Mouse (Mus musculus) lung, embryonic 14.5 days (tissue): ENCODE measurements around the gene Itgbl1. TPM values are rescaled to one million over a fixed set of nuclear protein-coding genes. Genes with fewer than 3 reads are reported as not detected.

Experiments
- ATAC-seq: fragments of 200-750 bp; cut with Nextera tagmentation; 2 replicates; pipeline ENCODE4 v1.8.0; 2017; ENCODE audit warnings: mild to moderate bottlenecking, moderate TSS enrichment, moderate library complexity; ENCODE audit not compliant: insufficient read depth
- DNase-seq: peaks from one replicate; pipeline ENCODE4 v3.0.0-alpha.2; 2015
- H3K27ac ChIP-seq: fragments of 300-500 bp; sonication (generic); 2 replicates; pipeline ENCODE4 v1.5.1; 2014; ENCODE audit warnings: low read depth, mild to moderate bottlenecking, moderate library complexity
- H3K27me3 ChIP-seq: fragments of 300-500 bp; sonication (generic); 2 replicates; pipeline ENCODE4 v1.6.1; 2014; ENCODE audit warnings: low read length, control low read depth; ENCODE audit not compliant: insufficient read depth
- H3K36me3 ChIP-seq: fragments of 300-500 bp; sonication (generic); 2 replicates; pipeline ENCODE4 v1.6.1; 2014; ENCODE audit warnings: control low read depth; ENCODE audit not compliant: insufficient read depth
- H3K4me1 ChIP-seq: fragments of 300-500 bp; sonication (generic); 2 replicates; pipeline ENCODE4 v1.6.1; 2014; ENCODE audit warnings: antibody characterized with exemption, control low read depth; ENCODE audit not compliant: insufficient read depth
- H3K4me2 ChIP-seq: fragments of 300-500 bp; sonication (generic); 2 replicates; pipeline ENCODE4 v1.6.1; 2014; ENCODE audit warnings: mild to moderate bottlenecking
- H3K4me3 ChIP-seq: fragments of 300-500 bp; sonication (generic); 2 replicates; pipeline ENCODE4 v1.5.1; 2014; ENCODE audit warnings: low read depth, low read length
- H3K9ac ChIP-seq: fragments of 300-500 bp; sonication (generic); 2 replicates; pipeline ENCODE4 v1.6.1; 2014
- H3K9me3 ChIP-seq: fragments of 300-500 bp; sonication (generic); 2 replicates; pipeline ENCODE4 v1.6.1; 2016; ENCODE audit warnings: low read depth, low read length, control low read depth
- CTCF ChIP-seq: IDR thresholded peaks from 2 replicates; pipeline ENCODE4 v1.5.1; 2016; ENCODE audit warnings: antibody characterized with exemption, low read depth
- WGBS: fragments of 180-500 bp; shearing (Covaris S2); extraction: QIAGEN DNeasy Blood & Tissue Kit; methylation state at CpG from one replicate; pipeline ENCODE4 v1.1.7; 2014; 5-methylcytosine and 5-hydroxymethylcytosine counted together
- polyA plus RNA-seq: library from polyadenylated mRNA; unstranded; fragments of >200 nt; fragmentation: Nextera tagmentation; extraction: Ambion mirVana; gene quantifications from 2 replicates; pipeline ENCODE4 v1.2.1, GENCODE M21; 2014

The Itgbl1 gene
- polyA plus RNA-seq, 1 experiment from 2014 or later = 0.11 TPM

DNA sequence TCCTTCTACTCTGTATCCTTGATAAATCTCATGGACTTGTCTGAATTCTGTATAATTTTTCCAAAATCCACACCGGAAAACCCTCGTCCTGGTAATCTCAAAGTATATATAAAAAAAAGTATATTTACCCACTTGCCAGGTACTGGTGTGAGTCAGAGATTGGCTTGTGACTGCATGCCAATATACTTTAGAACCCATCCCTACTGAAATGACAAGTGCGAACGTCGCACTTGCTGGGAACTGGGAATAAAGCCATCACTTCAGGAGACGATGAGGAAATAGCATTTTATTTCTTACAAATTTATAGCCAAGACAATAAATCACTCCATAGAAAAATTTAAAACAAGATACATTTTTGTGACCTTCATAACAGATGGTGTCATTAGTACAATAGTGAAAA lies 308.2 kb downstream of the Itgbl1 start:
- Histone ChIP-seq H3K4me2 (no peak overlapping the region), H3K9ac (no peak overlapping the region), H3K27ac (no peak overlapping the region), H3K4me3 (no peak overlapping the region), H3K4me1 (no peaks in the 10 kb centered on the region), H3K27me3 (no peaks in the 10 kb centered on the region), H3K9me3 (no peaks in the 10 kb centered on the region), H3K36me3 (no peaks in the 10 kb centered on the region)
- no peak for TF ChIP-seq CTCF
- WGBS = 79% methylated on average over 6 of the region's 6 CpGs
- ATAC-seq (no peak), DNase-seq (no peak)

DNA sequence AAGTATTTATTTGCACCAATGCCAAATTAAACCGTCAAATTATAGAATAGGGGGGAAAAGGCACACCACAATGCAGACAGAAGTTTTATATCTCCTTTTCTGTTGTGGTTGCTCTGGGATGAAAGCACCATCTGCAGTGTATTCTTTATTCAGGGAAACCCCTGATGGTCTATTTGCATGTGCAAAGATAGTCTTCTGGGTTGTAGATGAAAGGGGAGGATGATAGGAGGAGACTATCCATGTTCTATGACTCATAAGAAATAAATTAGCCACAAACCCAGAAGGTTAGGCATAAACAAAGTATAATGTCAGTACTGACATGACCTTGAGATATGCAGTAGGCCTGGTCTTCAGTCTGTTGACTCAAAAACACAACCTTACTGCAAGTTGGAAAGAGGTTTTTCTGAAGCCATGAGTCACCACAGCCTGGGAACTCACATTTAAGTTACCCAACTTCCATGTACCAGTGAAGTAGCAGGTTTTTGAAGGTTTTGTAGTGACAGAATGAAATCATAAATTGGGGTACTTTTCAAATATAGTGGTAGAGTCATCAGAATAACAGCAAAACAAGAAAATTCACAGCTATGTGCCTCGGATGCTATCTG lies 330.9 kb downstream of the Itgbl1 start:
- DNase-seq = no peak
- H3K4me1 ChIP-seq = no peaks in the 10 kb centered on the region
- 70% methylated on average over 2 of the region's 2 CpGs for WGBS
- no peak overlapping the region for H3K4me2 ChIP-seq
- no peak overlapping the region for H3K27ac ChIP-seq
- H3K9me3 ChIP-seq = no peaks in the 10 kb centered on the region
- H3K36me3 ChIP-seq = no peaks in the 10 kb centered on the region
- no peak overlapping the region for H3K4me3 ChIP-seq
- TF ChIP-seq CTCF = no peak
- ATAC-seq = no peak
- no peaks in the 10 kb centered on the region for H3K27me3 ChIP-seq
- no peak overlapping the region for H3K9ac ChIP-seq

Other genes with a start within 250 kb of the Itgbl1 start
- 0.28 and 0.38 TPM in 2 replicates for gene Nalcn, start 32.8 kb upstream of the Itgbl1 start, polyA plus RNA-seq